Mouse (Mus musculus) embryonic facial prominence, embryonic 10.5 days (tissue): ENCODE results near the gene Grb7. TPM values are rescaled to one million over a fixed set of nuclear protein-coding genes. Genes with fewer than 3 reads are reported as not detected.

Source experiments
- DNase-seq: peaks from one replicate; pipeline ENCODE4 v3.0.0-alpha.2; 2017; ENCODE audit warnings: low spot score
- H3K27ac ChIP-seq: fragments of 300-500 bp; sonication (generic); replicated peaks from 2 replicates; pipeline ENCODE4 v1.5.1; 2016; ENCODE audit warnings: mild to moderate bottlenecking
- H3K27me3 ChIP-seq: fragments of 300-500 bp; sonication (generic); replicated peaks from 2 replicates; pipeline ENCODE4 v1.6.1; 2016; ENCODE audit warnings: low read depth, mild to moderate bottlenecking; ENCODE audit not compliant: poor library complexity, severe bottlenecking
- H3K36me3 ChIP-seq: fragments of 300-500 bp; sonication (generic); replicated peaks from 2 replicates; pipeline ENCODE4 v1.6.1; 2016; ENCODE audit warnings: mild to moderate bottlenecking, moderate library complexity
- H3K4me1 ChIP-seq: fragments of 300-500 bp; sonication (generic); 2 replicates; pipeline ENCODE4 v1.6.1; 2016
- H3K4me3 ChIP-seq: fragments of 300-500 bp; sonication (generic); 2 replicates; pipeline ENCODE4 v1.5.1; 2016; ENCODE audit warnings: mild to moderate bottlenecking, moderate library complexity
- H3K9me3 ChIP-seq: fragments of 300-500 bp; sonication (generic); 2 replicates; pipeline ENCODE4 v1.6.1; 2016; ENCODE audit warnings: mild to moderate bottlenecking
- WGBS: fragments of 180-500 bp; shearing (Covaris S2); methylation state at CpG from one replicate; pipeline ENCODE4 v1.1.7; 2016; 5-methylcytosine and 5-hydroxymethylcytosine counted together
- polyA plus RNA-seq: library from polyadenylated mRNA; unstranded; fragments of >200 nt; fragmentation: Nextera tagmentation; extraction: Ambion mirVana; gene quantifications from 2 replicates; pipeline ENCODE4 v1.2.1, GENCODE M21; 2016

The Grb7 gene
- polyA plus RNA-seq, 1 experiment from 2014 or later, result 11.9 TPM

DNA sequence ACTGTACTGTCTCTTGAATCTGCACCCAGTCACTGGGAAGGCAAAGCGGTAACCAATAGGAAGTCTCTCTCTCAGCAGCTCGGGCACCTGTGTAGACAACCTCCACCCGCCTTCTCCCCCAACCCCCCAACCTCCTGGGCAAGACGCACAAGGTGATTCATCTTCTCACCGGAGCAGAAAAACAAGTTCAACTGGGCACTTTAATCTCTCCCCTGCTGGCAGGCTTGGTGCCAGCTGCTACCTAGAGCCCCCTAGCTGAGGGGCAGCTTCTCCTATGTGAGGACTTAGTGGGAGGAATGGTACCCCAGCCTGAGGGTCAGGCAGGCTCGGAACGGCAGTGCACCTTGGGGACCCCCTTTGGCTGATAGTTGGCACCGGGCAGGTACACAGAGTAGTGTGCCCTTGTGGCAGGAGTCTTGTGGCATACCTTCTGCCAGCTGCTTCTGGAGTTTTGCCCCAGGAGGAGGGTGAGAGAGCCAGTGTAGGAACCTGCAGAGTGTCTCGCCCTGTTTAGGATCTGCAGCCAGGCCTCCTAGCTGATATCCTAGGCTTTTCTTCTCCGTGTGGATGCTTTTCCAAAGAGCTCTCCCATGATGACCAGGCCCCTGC lies 27.2 kb upstream of the Grb7 start:
- Histone ChIP-seq H3K4me1 (peaks cover 22% of the 10 kb centered on the region), H3K9me3 (no peaks in the 10 kb centered on the region), H3K36me3 (peaks cover 68% of the 10 kb centered on the region), H3K27ac (no peak overlapping the region), H3K4me3 (no peak overlapping the region), H3K27me3 (peaks cover 13% of the 10 kb centered on the region)
- 85% methylated on average over 10 of the region's 10 CpGs for WGBS
- no peak for DNase-seq

DNA sequence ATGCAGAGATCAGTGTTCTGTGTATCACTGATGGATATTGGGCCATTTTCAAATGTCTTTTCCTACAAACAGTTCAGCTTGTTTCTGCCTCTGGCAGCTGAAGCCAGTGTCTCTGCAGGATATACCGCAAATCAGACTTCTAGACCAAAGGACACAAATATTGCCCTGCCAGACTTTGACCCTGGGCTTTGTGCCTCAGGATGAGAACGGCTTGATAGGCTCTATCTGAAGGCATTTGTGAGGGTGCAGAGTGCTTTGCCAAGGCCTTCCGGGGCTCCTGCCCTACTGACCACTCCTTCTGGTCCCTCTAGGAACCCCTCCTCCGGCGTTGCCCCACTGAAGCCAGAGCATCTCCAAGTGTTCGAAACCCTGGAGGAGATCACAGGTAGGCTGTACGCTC lies 19.6 kb upstream of the Grb7 start:
- H3K27ac ChIP-seq, result no peak overlapping the region
- no peak for DNase-seq
- H3K27me3 ChIP-seq, result no peaks in the 10 kb centered on the region
- H3K4me1 ChIP-seq, result no peaks in the 10 kb centered on the region
- H3K36me3 ChIP-seq, result peaks cover 99% of the 10 kb centered on the region
- H3K9me3 ChIP-seq, result no peaks in the 10 kb centered on the region
- 94% methylated on average over 7 of the region's 7 CpGs for WGBS
- H3K4me3 ChIP-seq, result no peak overlapping the region

DNA sequence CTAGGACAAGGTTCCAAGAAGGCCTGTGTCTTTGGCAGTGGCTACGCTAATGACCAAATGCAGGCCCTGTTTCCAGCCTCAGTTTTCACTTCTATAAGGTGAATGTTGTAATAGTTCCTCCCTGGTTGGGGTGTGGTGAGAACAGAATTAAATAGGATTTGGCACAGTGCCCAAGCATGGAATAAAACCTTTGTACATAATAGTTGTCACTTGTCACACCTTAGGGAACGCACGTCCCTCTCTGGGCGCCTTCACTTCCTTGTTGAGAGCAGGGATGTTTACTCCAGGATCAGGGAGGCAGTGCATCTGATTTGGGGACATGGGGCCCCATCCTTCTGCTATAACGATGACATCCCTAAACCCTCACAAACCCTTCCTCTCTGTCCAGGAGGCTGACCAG lies 17.8 kb upstream of the Grb7 start:
- Histone ChIP-seq H3K9me3 (no peaks in the 10 kb centered on the region), H3K4me1 (no peaks in the 10 kb centered on the region), H3K27me3 (no peaks in the 10 kb centered on the region), H3K36me3 (peaks cover 99% of the 10 kb centered on the region), H3K4me3 (no peak overlapping the region), H3K27ac (no peak overlapping the region)
- no peak for DNase-seq
- 95% methylated on average over 5 of the region's 5 CpGs for WGBS

DNA sequence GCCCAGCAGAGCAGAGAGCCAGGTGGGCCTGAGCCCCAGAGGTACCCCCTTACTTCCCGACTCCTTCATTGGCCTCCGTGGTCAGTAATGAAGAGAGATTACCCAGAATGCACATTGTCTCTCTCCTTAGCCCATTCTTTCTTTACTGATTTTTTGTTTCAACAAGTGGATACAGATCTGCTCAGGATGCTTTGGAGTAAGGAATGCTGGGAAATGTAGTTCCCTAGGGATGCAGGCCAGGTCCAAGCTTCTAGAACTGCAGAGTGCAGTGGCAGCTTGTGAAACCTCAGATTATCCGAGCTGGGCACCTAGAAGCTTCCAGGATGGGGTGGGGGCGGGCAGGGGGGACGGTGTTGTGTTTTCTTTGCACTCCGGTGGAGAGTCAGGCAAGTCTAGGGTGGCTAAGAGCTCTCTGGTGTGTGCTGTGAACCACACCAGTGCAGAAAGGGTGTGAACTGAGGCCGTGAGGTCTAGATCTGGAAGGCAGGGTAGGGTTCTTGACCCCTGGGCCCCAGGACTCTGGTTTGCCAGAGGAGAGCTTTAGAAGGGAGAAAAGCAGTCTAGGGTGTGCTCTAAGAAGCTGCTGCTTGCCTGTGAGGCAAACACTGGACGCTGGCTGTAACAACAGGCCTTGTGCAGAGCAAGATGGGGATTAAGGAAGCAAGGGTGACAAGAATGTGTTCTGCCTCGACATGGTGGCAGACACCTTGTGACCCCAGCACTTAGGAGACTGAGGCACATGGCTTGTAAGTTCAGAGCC lies 14.3 kb upstream of the Grb7 start:
- Histone ChIP-seq H3K36me3 (peaks cover 100% of the 10 kb centered on the region), H3K4me3 (no peak overlapping the region), H3K9me3 (no peaks in the 10 kb centered on the region), H3K27me3 (no peaks in the 10 kb centered on the region), H3K4me1 (no peaks in the 10 kb centered on the region), H3K27ac (no peak overlapping the region)
- DNase-seq, result no peak
- 81% methylated on average over 9 of the region's 9 CpGs for WGBS

DNA sequence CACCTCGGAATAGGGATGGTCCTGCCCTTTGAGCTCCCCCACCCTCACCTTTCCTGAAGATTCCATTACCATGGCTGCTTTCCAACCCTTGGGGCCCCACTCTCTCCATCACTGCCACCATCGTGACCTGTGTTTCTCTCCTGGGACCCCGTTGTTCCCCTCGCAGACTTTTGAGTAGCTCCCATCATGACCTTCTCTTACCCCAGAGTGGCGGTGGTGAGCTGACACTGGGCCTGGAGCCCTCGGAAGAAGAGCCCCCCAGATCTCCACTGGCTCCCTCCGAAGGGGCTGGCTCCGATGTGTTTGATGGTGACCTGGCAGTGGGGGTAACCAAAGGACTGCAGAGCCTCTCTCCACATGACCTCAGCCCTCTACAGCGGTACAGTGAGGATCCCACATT lies 10.5 kb upstream of the Grb7 start:
- no peak overlapping the region for H3K27ac ChIP-seq
- H3K4me1 ChIP-seq, result peaks cover 8% of the 10 kb centered on the region
- H3K9me3 ChIP-seq, result no peaks in the 10 kb centered on the region
- H3K27me3 ChIP-seq, result no peaks in the 10 kb centered on the region
- no peak overlapping the region for H3K4me3 ChIP-seq
- WGBS, result 87% methylated on average over 9 of the region's 9 CpGs
- DNase-seq, result no peak
- H3K36me3 ChIP-seq, result peaks cover 66% of the 10 kb centered on the region

DNA sequence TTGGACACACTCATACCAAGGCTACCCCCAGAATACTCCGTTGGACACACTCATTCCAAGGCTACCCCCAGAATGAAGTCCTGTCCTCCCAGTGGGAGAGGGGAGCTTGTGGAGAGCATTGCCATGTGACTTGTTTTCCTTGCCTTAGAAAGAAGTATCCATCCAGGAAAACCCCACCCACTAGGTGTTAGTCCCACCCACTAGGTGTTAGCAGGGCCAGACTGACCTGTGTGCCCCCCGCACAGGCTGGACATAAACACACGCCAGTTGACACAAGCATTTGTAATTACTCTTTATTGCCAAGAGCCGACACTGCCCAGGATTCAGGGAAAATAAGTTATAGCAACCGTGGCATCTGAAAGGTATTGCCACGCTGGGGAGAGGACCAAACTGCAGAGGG lies 8.8 kb upstream of the Grb7 start:
- Histone ChIP-seq H3K27me3 (no peaks in the 10 kb centered on the region), H3K4me1 (peaks cover 8% of the 10 kb centered on the region), H3K27ac (no peak overlapping the region), H3K36me3 (peaks cover 49% of the 10 kb centered on the region), H3K9me3 (no peaks in the 10 kb centered on the region), H3K4me3 (peak overlapping the region; percentile 87; the same call in 1 of the 2 replicates)
- 84% methylated on average over 6 of the region's 6 CpGs for WGBS
- no peak for DNase-seq

DNA sequence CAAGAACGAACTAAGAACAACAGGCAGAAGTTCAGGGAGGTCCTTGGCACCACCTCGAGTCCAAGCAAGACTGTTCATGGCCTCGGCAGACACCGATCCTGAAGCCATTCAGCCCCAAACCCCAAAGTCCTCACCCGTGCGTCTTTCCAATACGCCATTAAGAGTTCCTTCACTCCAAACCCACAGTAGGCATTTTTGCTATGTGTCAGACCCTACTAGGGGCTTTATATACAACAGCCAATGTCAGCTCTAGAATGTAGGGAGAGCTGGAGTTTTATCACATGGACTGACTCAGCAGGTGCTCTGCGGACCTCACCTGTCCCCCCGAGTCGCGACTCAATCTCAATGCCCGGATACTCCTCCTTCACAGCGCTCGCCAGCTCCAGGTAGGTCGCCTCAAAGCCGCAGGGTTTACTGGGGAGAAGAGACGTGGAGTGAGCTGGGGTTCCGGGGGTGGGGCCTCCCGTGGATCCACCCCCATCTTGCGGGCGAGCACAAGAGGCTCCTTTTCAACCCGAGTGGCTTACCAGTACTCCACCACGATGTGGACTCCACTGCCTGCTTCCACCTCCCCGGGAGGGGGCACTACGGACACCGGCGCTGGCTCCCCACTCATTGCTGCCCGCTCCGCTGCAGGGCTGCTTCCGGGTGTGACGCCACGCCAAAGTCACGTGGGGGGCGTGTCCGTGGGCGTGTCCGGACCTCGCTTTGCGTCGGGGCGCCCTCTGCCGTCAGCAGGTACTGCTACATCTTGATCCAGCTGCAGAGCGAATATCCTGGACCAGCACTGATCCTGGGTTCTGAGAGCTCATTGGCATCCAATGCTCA lies 7.6 kb upstream of the Grb7 start, which contains the start of gene Mien1:
Mien1 (minus strand) TSS at position 661 of the 828 bp plus-strand sequence.
- H3K9me3 ChIP-seq, result no peaks in the 10 kb centered on the region
- peak within 1 kb of the TSS; percentile 87 for H3K4me3 ChIP-seq
- H3K27ac ChIP-seq, result peak within 1 kb of the TSS; percentile 79
- DNase-seq, result peak; percentile 97
- H3K36me3 ChIP-seq, result peaks cover 38% of the 10 kb centered on the region
- H3K4me1 ChIP-seq, result peaks cover 8% of the 10 kb centered on the region
- WGBS, result 3% methylated on average over 43 of the region's 43 CpGs
- H3K27me3 ChIP-seq, result no peaks in the 10 kb centered on the region

DNA sequence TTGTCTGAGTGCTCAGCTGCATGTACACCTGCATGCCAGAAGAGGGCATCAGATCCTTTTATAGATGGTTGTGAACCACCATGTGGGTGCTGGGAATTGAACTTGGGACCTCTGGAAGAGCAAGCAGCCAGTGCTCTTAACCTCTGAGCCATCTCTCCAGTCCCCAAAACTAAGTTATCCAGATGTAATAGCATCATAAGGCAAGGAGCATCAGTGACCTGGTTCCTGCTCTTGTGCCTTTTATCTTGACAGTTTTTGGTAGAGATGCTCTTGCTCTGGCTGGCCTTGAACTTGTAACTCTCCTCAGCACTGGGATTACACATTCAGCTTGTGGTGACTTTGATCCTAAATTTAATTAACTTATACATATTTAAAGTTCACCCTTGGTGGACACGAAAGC lies 2.5 kb upstream of the Grb7 start:
- no peak for DNase-seq
- no peaks in the 10 kb centered on the region for H3K9me3 ChIP-seq
- peaks cover 46% of the 10 kb centered on the region for H3K27me3 ChIP-seq
- H3K36me3 ChIP-seq, result no peaks in the 10 kb centered on the region
- no peak overlapping the region for H3K27ac ChIP-seq
- 90% methylated on average over 1 of the region's 1 CpGs for WGBS
- H3K4me3 ChIP-seq, result no peak overlapping the region
- H3K4me1 ChIP-seq, result peaks cover 35% of the 10 kb centered on the region

DNA sequence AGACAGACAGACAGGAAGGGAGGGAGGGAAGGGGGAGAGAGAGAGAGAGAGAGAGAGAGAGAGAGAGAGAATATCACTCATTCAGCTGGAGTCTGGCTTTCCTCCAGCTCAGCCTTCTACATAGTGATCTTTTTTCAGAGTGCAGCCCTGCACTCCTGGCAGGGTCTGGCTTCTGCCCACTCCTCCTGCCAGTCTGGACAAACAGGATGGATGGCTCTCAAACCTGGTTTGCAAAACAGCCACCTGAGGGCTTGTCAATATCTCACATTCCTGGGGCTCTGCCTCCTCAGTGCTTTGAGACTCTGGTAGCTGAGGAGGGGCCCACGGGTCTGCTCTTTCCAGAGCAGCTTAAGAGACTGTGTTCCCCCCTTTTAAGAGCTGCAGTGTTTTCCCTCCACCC lies 956 bp upstream of the Grb7 start:
- peaks cover 36% of the 10 kb centered on the region for H3K4me1 ChIP-seq
- no peaks in the 10 kb centered on the region for H3K9me3 ChIP-seq
- H3K36me3 ChIP-seq, result no peaks in the 10 kb centered on the region
- H3K27me3 ChIP-seq, result peaks cover 61% of the 10 kb centered on the region
- H3K4me3 ChIP-seq, result no peak overlapping the region
- no peak overlapping the region for H3K27ac ChIP-seq
- DNase-seq, result peak; percentile 31
- WGBS, result 46% methylated on average over 1 of the region's 1 CpGs

DNA sequence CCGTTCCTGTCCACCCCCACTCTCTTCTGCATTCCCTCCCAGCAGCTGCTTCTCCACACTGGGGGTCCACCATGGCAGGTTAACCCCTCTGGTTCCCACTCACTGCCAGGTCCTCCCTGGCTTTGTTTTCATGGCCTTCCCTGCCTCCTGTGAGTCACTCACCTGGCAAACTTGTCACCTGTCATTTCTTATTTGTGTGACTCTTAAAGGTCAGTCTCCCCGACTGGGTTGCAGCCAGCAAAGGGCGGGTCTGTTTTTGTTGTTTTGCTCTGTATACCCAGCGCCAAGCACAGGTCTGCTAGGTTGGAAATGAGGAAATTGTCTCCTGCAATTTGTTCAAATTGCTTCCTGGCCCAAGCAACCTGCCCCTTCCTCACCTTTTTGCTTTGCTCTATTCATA lies 515 bp upstream of the Grb7 start:
- peaks cover 38% of the 10 kb centered on the region for H3K4me1 ChIP-seq
- 41% methylated on average over 4 of the region's 4 CpGs for WGBS
- H3K4me3 ChIP-seq, result no peak overlapping the region
- 0 out of 2 replicates have a peak, but pooled peaks cover 3% of the 10 kb centered on the region for H3K36me3 ChIP-seq
- H3K27me3 ChIP-seq, result peaks cover 66% of the 10 kb centered on the region
- DNase-seq, result no peak
- no peaks in the 10 kb centered on the region for H3K9me3 ChIP-seq
- H3K27ac ChIP-seq, result no peak overlapping the region

DNA sequence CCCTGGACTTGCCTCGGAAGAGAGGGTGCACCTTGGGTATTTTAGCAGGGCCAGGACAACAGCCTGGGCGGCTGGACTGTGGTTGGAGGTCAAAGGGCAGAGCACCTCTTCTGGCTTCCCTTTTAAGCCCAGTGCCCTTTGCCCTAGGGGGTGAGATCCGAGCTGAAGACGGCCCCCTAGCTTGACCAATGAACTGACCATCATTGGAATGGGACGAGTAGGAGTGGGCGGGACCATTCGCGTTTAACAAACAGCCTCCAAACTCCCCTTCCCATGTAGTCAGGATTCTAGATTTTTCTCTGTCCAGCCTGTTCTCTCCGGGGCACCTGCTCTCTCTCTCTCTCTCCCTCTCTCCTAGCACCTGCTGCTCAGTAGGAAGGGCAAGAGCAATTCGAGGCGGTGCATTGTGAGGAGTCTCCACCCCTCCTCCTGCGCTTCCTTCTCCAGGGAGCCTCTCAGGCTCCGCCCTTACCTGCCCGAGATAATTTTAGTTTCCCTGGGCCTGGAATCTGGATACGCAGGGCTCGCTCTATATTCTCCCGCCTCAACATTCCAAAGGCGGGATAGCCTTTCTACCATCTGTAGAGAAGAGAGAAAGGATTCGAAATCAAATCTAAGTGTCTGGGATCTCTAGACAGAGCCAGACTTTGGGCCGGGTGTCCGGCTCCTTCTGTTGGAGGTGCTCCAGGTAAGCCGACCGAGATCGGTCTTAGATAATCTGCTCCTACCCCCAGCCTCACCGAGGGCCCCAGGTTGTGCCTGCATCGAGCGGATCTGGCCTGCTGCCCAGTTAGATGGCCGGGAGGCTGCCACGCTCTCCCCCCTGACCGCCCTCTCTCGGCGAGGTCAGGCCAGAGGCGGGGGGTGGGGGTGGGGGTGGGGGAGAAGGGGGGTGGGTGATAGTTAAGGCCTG lies 624 bp downstream of the Grb7 start:
- H3K4me3 ChIP-seq, result peak overlapping the region; percentile 50
- peaks cover 77% of the 10 kb centered on the region for H3K27me3 ChIP-seq
- peak; percentile 48 for DNase-seq

DNA sequence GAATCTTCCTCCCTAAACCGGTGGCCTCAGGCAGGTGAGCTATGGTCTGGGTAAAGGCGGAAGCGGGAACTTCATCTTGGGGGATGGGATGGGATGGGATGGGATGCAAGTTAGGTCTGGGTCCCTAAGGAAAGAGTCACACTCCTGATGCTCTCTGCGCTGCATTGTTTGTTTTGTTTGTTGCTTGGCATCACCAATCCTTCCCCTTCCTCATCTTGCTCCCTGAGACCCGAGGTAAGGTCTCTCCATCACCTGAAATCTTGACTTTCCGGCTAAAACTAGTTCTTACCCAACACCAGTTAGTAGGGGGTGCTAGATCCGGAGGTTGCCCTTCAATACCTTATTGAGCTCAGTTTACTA lies 1.3 kb downstream of the Grb7 start:
- H3K27me3 ChIP-seq, result peaks cover 83% of the 10 kb centered on the region

More for the DNA sequence above, 624 bp downstream of the Grb7 start:
- Histone ChIP-seq H3K9me3 (no peaks in the 10 kb centered on the region), H3K36me3 (0 out of 2 replicates have a peak, but pooled peaks cover 4% of the 10 kb centered on the region), H3K4me1 (peaks cover 38% of the 10 kb centered on the region), H3K27ac (peak overlapping the region; percentile 81)
- WGBS, result 1% methylated on average over 33 of the region's 33 CpGs

More for the DNA sequence above, 1.3 kb downstream of the Grb7 start:
- H3K9me3 ChIP-seq, result no peaks in the 10 kb centered on the region
- H3K4me1 ChIP-seq, result peaks cover 38% of the 10 kb centered on the region
- no peak for DNase-seq
- 0 out of 2 replicates have a peak, but pooled peaks cover 7% of the 10 kb centered on the region for H3K36me3 ChIP-seq
- H3K27ac ChIP-seq, result peak overlapping the region; percentile 81
- peak overlapping the region; percentile 50 for H3K4me3 ChIP-seq
- 10% methylated on average over 7 of the region's 7 CpGs for WGBS
